Mouse (Mus musculus) midbrain, embryonic 14.5 days (tissue): ENCODE results near the gene Drc7. TPM values are rescaled to one million over a fixed set of nuclear protein-coding genes. Genes with fewer than 3 reads are reported as not detected.
A peak's percentile ranks its signal among the peaks of the same experiment; 100 is the strongest.

Experiments
- ATAC-seq: fragments of 200-750 bp; cut with Nextera tagmentation; 2 replicates; pipeline ENCODE4 v1.8.0; 2017; ENCODE audit warnings: moderate number of reproducible peaks, moderate library complexity; ENCODE audit not compliant: low FRiP score, low TSS enrichment
- DNase-seq: peaks from one replicate; pipeline ENCODE4 v3.0.0-alpha.2; 2015
- H3K27ac ChIP-seq: fragments of 300-500 bp; sonication (generic); replicated peaks from 2 replicates; pipeline ENCODE4 v1.5.1; 2014; ENCODE audit warnings: mild to moderate bottlenecking, low read depth, low read length, moderate library complexity
- H3K27me3 ChIP-seq: fragments of 300-500 bp; sonication (generic); 2 replicates; pipeline ENCODE4 v1.6.1; 2014; ENCODE audit warnings: low read length, control low read depth, mixed read lengths; ENCODE audit not compliant: control insufficient read depth, insufficient read depth
- H3K36me3 ChIP-seq: fragments of 300-500 bp; sonication (generic); 2 replicates; pipeline ENCODE4 v1.6.1; 2014; ENCODE audit warnings: low read length, control low read depth; ENCODE audit not compliant: control insufficient read depth, insufficient read depth
- H3K4me1 ChIP-seq: fragments of 300-500 bp; sonication (generic); 2 replicates; pipeline ENCODE4 v1.6.1; 2014; ENCODE audit warnings: mild to moderate bottlenecking, antibody characterized with exemption, low read length, control low read depth; ENCODE audit not compliant: control insufficient read depth, insufficient read depth
- H3K4me2 ChIP-seq: fragments of 300-500 bp; sonication (generic); 2 replicates; pipeline ENCODE4 v1.6.1; 2014; ENCODE audit warnings: mild to moderate bottlenecking, low read length, moderate library complexity
- H3K4me3 ChIP-seq: fragments of 300-500 bp; sonication (generic); replicated peaks from 2 replicates; pipeline ENCODE4 v1.5.1; 2014; ENCODE audit warnings: low read depth, low read length
- H3K9ac ChIP-seq: fragments of 300-500 bp; sonication (generic); replicated peaks from 2 replicates; pipeline ENCODE4 v1.6.1; 2014; ENCODE audit warnings: mild to moderate bottlenecking, low read length, moderate library complexity
- H3K9me3 ChIP-seq: fragments of 300-500 bp; sonication (generic); 2 replicates; pipeline ENCODE4 v1.6.1; 2016; ENCODE audit warnings: low read length, control low read depth, mixed read lengths; ENCODE audit not compliant: control insufficient read depth
- WGBS: fragments of 180-500 bp; shearing (Covaris S2); extraction: QIAGEN DNeasy Blood & Tissue Kit; methylation state at CpG from one replicate; pipeline ENCODE4 v1.1.7; 2014; 5-methylcytosine and 5-hydroxymethylcytosine counted together
- polyA plus RNA-seq: library from polyadenylated mRNA; unstranded; fragments of >200 nt; fragmentation: Nextera tagmentation; extraction: Ambion mirVana; gene quantifications from 2 replicates; pipeline ENCODE4 v1.2.1, GENCODE M21; 2014

Gene Drc7
- 1.2 TPM in 2 replicates for polyA plus RNA-seq

- Histone ChIP-seq H3K4me1 (no peaks in the 10 kb centered on the region), H3K36me3 (no peaks in the 10 kb centered on the region), H3K4me3 (no peak within 1 kb of the TSS), H3K9me3 (no peaks in the 10 kb centered on the region), H3K27ac (no peak within 1 kb of the TSS), H3K27me3 (no peaks in the 10 kb centered on the region), H3K9ac (no peak within 1 kb of the TSS), H3K4me2 (no peak within 1 kb of the TSS)
- WGBS: 11% methylated on average over 2 of the region's 2 CpGs
- DNase-seq (peak; percentile 74), ATAC-seq (peak; percentile 57; the same call in 1 of the 2 replicates)
Measured at GRCm38 (mm10) chr8:95054927-95055510, at the start of gene Drc7. Drc7 (plus strand) TSS chr8:95055103.

- ATAC-seq: no peak
- Histone ChIP-seq H3K36me3 (peaks cover 87% of the 10 kb centered on the region), H3K9ac (no peak overlapping the region), H3K27ac (no peak overlapping the region), H3K9me3 (no peaks in the 10 kb centered on the region), H3K4me3 (no peak overlapping the region), H3K4me2 (no peak overlapping the region), H3K4me1 (no peaks in the 10 kb centered on the region), H3K27me3 (no peaks in the 10 kb centered on the region)
- WGBS: 88% methylated on average over 15 of the region's 15 CpGs
- DNase-seq: no peak
Measured at GRCm38 (mm10) chr8:95012442-95012919, 42.4 kb upstream of the Drc7 start.

- peaks cover 53% of the 10 kb centered on the region for H3K36me3 ChIP-seq
- WGBS: 86% methylated on average over 4 of the region's 4 CpGs
- peak overlapping the region; percentile 26; the same call in 1 of the 2 replicates for H3K27ac ChIP-seq
Measured at GRCm38 (mm10) chr8:95015866-95016265, 39.0 kb upstream of the Drc7 start.

DNA sequence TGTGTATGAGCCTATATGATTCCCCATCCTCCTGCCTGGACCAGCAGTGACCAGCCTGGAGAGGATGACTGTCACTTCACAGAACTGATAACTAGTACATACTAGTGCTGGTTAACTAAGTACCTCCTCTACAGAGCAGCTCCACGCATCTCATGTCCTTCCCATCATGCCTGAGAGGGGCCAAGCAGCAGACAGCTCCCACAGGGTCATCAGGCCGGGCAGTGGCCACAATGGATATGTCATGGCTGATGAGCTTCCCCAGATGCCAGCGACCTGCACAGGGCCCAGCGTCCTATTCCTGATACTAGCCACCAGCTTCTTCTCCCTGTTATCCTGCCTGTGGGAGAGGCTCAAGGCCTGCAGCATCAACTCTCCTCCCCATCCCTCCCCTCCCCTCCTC, 38.2 kb upstream of the Drc7 start:
- Histone ChIP-seq H3K27me3 (no peaks in the 10 kb centered on the region), H3K27ac (no peak overlapping the region; the same call in 1 of the 2 replicates), H3K4me2 (no peak overlapping the region), H3K9ac (no peak overlapping the region), H3K36me3 (peaks cover 45% of the 10 kb centered on the region), H3K9me3 (no peaks in the 10 kb centered on the region), H3K4me1 (no peaks in the 10 kb centered on the region), H3K4me3 (no peak overlapping the region)
- no peak for DNase-seq
- WGBS: 47% methylated on average over 4 of the region's 4 CpGs
- ATAC-seq: no peak

More at GRCm38 (mm10) chr8:95015866-95016265, 39.0 kb upstream of the Drc7 start:
- DNase-seq (no peak), ATAC-seq (no peak)
- H3K9me3 ChIP-seq: no peaks in the 10 kb centered on the region
- H3K4me2 ChIP-seq: no peak overlapping the region
- H3K27me3 ChIP-seq: no peaks in the 10 kb centered on the region
- H3K4me3 ChIP-seq: no peak overlapping the region
- H3K9ac ChIP-seq: no peak overlapping the region
- H3K4me1 ChIP-seq: no peaks in the 10 kb centered on the region

GRCm38 (mm10) chr8:95017451-95017850, 37.5 kb upstream of the Drc7 start, which contains the start of gene Adgrg3:
Adgrg3 (plus strand) TSS chr8:95017692.
- Histone ChIP-seq H3K4me3 (no peak within 1 kb of the TSS), H3K27me3 (no peaks in the 10 kb centered on the region), H3K27ac (no peak within 1 kb of the TSS; the same call in 1 of the 2 replicates), H3K36me3 (peaks cover 37% of the 10 kb centered on the region), H3K4me1 (no peaks in the 10 kb centered on the region), H3K9ac (no peak within 1 kb of the TSS), H3K4me2 (no peak within 1 kb of the TSS), H3K9me3 (no peaks in the 10 kb centered on the region)
- WGBS: 85% methylated on average over 11 of the region's 11 CpGs
- DNase-seq: no peak
- ATAC-seq: 0 out of 2 replicates have a peak, but pooled peaks have one; percentile 34

GRCm38 (mm10) chr8:95017969-95018635, 36.8 kb upstream of the Drc7 start:
- no peak for ATAC-seq

DNA sequence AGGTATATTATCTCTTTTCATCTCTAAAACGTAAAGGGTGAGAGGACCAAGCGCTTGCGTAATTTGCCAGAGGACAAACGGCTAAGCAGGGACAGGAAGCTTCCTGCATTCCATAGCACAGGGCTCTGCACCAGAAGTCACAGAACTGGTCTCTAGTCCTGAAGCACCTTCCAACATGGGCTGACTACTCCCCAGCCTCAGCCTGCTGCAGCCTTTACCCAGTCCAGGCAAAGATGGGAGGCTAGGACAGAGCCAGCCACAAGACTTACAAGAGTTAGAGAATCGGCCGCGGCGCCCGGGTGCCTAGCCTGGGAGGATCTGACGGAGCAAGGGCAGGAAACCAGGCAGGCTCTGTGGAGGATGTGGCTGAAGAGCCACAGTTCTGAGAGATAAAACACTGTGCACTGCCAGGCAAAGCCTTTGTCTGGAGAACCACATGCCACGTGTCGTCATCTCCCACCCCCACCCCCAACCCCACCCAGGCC, 34.6 kb upstream of the Drc7 start:
- no peak overlapping the region for H3K9ac ChIP-seq
- no peak overlapping the region for H3K4me2 ChIP-seq
- no peak overlapping the region for H3K27ac ChIP-seq
- H3K4me3 ChIP-seq: no peak overlapping the region
- H3K9me3 ChIP-seq: no peaks in the 10 kb centered on the region
- 80% methylated on average over 12 of the region's 12 CpGs for WGBS
- DNase-seq (no peak), ATAC-seq (no peak)
- H3K27me3 ChIP-seq: no peaks in the 10 kb centered on the region
- H3K36me3 ChIP-seq: peaks cover 9% of the 10 kb centered on the region; the same call in 1 of the 2 replicates
- no peaks in the 10 kb centered on the region for H3K4me1 ChIP-seq

More at GRCm38 (mm10) chr8:95017969-95018635, 36.8 kb upstream of the Drc7 start:
- peaks cover 31% of the 10 kb centered on the region for H3K36me3 ChIP-seq
- H3K27me3 ChIP-seq: no peaks in the 10 kb centered on the region
- H3K9ac ChIP-seq: no peak overlapping the region
- no peak overlapping the region for H3K4me3 ChIP-seq
- no peak overlapping the region for H3K4me2 ChIP-seq
- no peak overlapping the region for H3K27ac ChIP-seq
- no peak for DNase-seq
- WGBS: 91% methylated on average over 9 of the region's 9 CpGs
- no peaks in the 10 kb centered on the region for H3K4me1 ChIP-seq
- H3K9me3 ChIP-seq: no peaks in the 10 kb centered on the region

- Histone ChIP-seq H3K4me3 (no peak overlapping the region), H3K4me1 (no peaks in the 10 kb centered on the region), H3K9me3 (no peaks in the 10 kb centered on the region), H3K36me3 (peaks cover 5% of the 10 kb centered on the region; the same call in 1 of the 2 replicates), H3K27ac (no peak overlapping the region), H3K4me2 (no peak overlapping the region), H3K9ac (no peak overlapping the region), H3K27me3 (no peaks in the 10 kb centered on the region)
- WGBS: 89% methylated on average over 10 of the region's 10 CpGs
- DNase-seq (no peak), ATAC-seq (no peak)
Measured at GRCm38 (mm10) chr8:95020821-95021220, 34.1 kb upstream of the Drc7 start.
